Mouse (Mus musculus) testis, adult 2 months (tissue): ENCODE measurements around the gene Tmem189.
A peak's percentile ranks its signal among the peaks of the same experiment; 100 is the strongest.

ENCODE experiments used
- CTCF ChIP-seq: fragments of 200-500 bp; IDR thresholded peaks from 2 replicates; pipeline ENCODE4 v1.5.1; 2012; ENCODE audit warnings: low read depth, mild to moderate bottlenecking, inconsistent platforms, low read length, moderate library complexity; ENCODE audit not compliant: control insufficient read depth, insufficient read depth, insufficient replicate concordance
- POLR2A ChIP-seq: fragments of 200-500 bp; IDR thresholded peaks from 2 replicates; pipeline ENCODE4 v1.6.1; 2012; ENCODE audit warnings: low read depth, mild to moderate bottlenecking, inconsistent platforms, low read length, moderate library complexity; ENCODE audit not compliant: control insufficient read depth

- peak; percentile 98 for TF ChIP-seq CTCF
- TF ChIP-seq POLR2A = no peak
These were observed 9.7 kb downstream of the Tmem189 start for GRCm38 (mm10) chr2:167679902-167680430.
